Mouse (Mus musculus): ENCODE measurements at regions not wholly inside any gene's neighbourhood (a gene's known extent, or its start where the extent isn't known, plus 50 kb on each side); places are given as distances from the start of the nearest gene placed in this dataset.

GRCm38 (mm10) chr3:17668839-17669238, 279.4 kb upstream of the Cypt12 start:
- Histone ChIP-seq H3K4me1 (ENCODE audit: control insufficient read depth, insufficient read depth) (no peaks in the 10 kb centered on the region), H3K9ac (replicated peaks; ENCODE audit: low read depth, low read length) (no peak overlapping the region), H3K27ac (ENCODE audit: low read depth) (no peak overlapping the region), H3K9me3 (replicated peaks; ENCODE audit: control insufficient read depth, low read length) (no peaks in the 10 kb centered on the region), H3K4me2 (ENCODE audit: low read depth, low read length) (no peak overlapping the region), H3K27me3 (ENCODE audit: control insufficient read depth, insufficient read depth, low read length) (no peaks in the 10 kb centered on the region), H3K4me3 (ENCODE audit: low read depth, low read length) (no peak overlapping the region), H3K36me3 (replicated peaks; ENCODE audit: control insufficient read depth, insufficient read depth, low read length) (no peaks in the 10 kb centered on the region)
- no peak for ATAC-seq (ENCODE audit: insufficient read depth, low read depth)
- no peak for DNase-seq (ENCODE audit: low spot score)
- no peak for TF ChIP-seq EP300 (IDR thresholded peaks at IDR 0.05; ENCODE audit: low read depth)
- TF ChIP-seq CTCF (IDR thresholded peaks at IDR 0.05; ENCODE audit: low read depth): no peak
- 42% methylated on average over 2 of the region's 2 CpGs for WGBS
